Mouse (Mus musculus): ENCODE data around the gene Il12rb1.

DNA sequence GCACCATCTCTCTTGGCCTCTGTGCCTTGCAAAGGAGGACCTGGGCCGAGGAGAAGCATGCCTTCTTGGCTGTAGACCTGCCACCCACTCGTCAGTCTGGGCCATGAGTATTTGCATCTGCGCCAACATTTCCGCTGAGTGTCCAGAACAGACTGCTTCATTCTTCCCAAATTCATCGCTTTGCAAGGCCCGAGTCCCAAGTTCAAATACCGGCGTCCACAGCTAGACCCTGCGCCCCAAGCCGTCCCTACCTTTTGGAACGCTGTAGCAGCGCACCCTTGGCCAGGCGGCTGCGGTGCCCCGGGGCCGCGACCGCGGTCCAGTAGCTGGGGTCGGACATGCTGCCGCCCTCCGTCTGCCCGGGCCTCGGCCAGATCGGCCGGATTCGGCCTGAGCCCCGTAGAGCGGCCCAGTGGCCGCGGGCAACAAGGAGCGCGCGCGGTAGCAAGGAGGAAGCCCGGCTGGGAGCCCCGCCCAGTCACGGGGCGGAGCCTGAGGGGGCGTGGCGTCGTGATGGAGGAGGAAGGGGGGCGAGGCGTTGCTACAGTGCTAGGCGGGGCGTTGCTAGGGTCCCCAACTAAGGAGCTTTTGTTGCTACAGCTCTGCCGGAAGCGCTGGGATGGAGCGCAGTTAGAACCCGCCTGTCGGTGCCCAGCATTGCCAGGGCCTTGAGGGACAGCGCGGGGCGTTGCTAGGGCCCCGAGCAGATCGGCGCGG, 16.1 kb upstream of the Il12rb1 start:
- TF ChIP-seq CTCF (conservative IDR thresholded peaks at IDR 0.05; ENCODE audit: low read length), result no peak
- no peak for TF ChIP-seq POU5F1 (IDR thresholded peaks at IDR 0.05; ENCODE audit: borderline replicate concordance, low read length)
- TF ChIP-seq NANOG (IDR thresholded peaks at IDR 0.05; ENCODE audit: borderline replicate concordance, low read length), result no peak

All from E14TG2a.4 (cell line).